Mouse (Mus musculus) small intestine, adult 2 months (tissue): ENCODE data around the gene Fbxw26. TPM values are rescaled to one million over a fixed set of nuclear protein-coding genes. Genes with fewer than 3 reads are reported as not detected.
"Not testable (repeated sequence)": the region's sequence is repeated elsewhere in the genome, so short reads cannot be mapped to it uniquely, and the experiment has no call there.

Source experiments
- H3K27ac ChIP-seq: fragments of 200-500 bp; 2 replicates; pipeline ENCODE4 v1.5.1; 2012; ENCODE audit warnings: low read depth, low read length, control low read depth, inconsistent platforms; ENCODE audit not compliant: insufficient read depth
- H3K27me3 ChIP-seq: fragments of 200-500 bp; 2 replicates; pipeline ENCODE4 v1.6.1; 2012; ENCODE audit warnings: mild to moderate bottlenecking, moderate library complexity, low read length, inconsistent platforms; ENCODE audit not compliant: control insufficient read depth, insufficient read depth
- H3K36me3 ChIP-seq: fragments of 200-500 bp; 2 replicates; pipeline ENCODE4 v1.6.1; 2012; ENCODE audit warnings: mild to moderate bottlenecking, low read length, control low read depth, inconsistent platforms; ENCODE audit not compliant: control insufficient read depth, insufficient read depth
- H3K4me1 ChIP-seq: fragments of 200-500 bp; 2 replicates; pipeline ENCODE4 v1.6.1; 2012; ENCODE audit warnings: low read length, inconsistent platforms, mixed read lengths; ENCODE audit not compliant: control insufficient read depth, insufficient read depth, insufficient read length
- H3K4me3 ChIP-seq: fragments of 200-500 bp; 2 replicates; pipeline ENCODE4 v1.5.1; 2012; ENCODE audit warnings: low read depth, mild to moderate bottlenecking, control low read depth, inconsistent platforms, low read length, moderate library complexity
- CTCF ChIP-seq: fragments of 200-500 bp; IDR thresholded peaks from 2 replicates; pipeline ENCODE4 v1.5.1; 2012; ENCODE audit warnings: low read depth, mild to moderate bottlenecking, control low read depth, inconsistent platforms, low read length, moderate library complexity, mixed read lengths; ENCODE audit not compliant: insufficient replicate concordance, insufficient read length; ENCODE audit errors: extremely low read depth
- POLR2A ChIP-seq: fragments of 200-500 bp; IDR thresholded peaks from 2 replicates; pipeline ENCODE4 v1.6.1; 2012; ENCODE audit warnings: low read depth, mild to moderate bottlenecking, control low read depth, inconsistent platforms, low read length, moderate library complexity
- WGBS: fragments of 180-500 bp; shearing (Covaris S2); methylation state at CpG from one replicate; pipeline ENCODE4 v1.1.7; 2018; 5-methylcytosine and 5-hydroxymethylcytosine counted together
- polyA plus RNA-seq: library from polyadenylated mRNA; depleted of rRNA; stranded (reverse); fragments of >200 nt; gene quantifications from 2 replicates; pipeline ENCODE4 v1.2.3, GENCODE M21; 2012; rRNA removed

Gene Fbxw26
- not detected in 2 replicates for polyA plus RNA-seq

GRCm38 (mm10) chr9:109745989-109746388 is at the start of gene Fbxw26:
Gene Fbxw26, minus strand, starts transcription at chr9:109746089.
- H3K4me1 ChIP-seq, H3K27me3 ChIP-seq, H3K36me3 ChIP-seq, H3K4me3 ChIP-seq, H3K27ac ChIP-seq: not testable (repeated sequence)
- 78% methylated on average over 3 of the region's 3 CpGs for WGBS

- WGBS = 65% methylated on average over 2 of the region's 2 CpGs
Measured at GRCm38 (mm10) chr9:109795221-109795620, 49.3 kb upstream of the Fbxw26 start.

GRCm38 (mm10) chr9:109790570-109790969 is 44.7 kb upstream of the Fbxw26 start, which contains the start of gene Fbxw27:
Gene Fbxw27, minus strand, starts transcription at chr9:109790670.
- WGBS = 79% methylated on average over 4 of the region's 4 CpGs
- not testable (repeated sequence) for H3K36me3 ChIP-seq, H3K27me3 ChIP-seq, H3K27ac ChIP-seq, H3K4me3 ChIP-seq, H3K4me1 ChIP-seq

More at GRCm38 (mm10) chr9:109795221-109795620, 49.3 kb upstream of the Fbxw26 start:
- Histone ChIP-seq H3K4me1 (no peaks in the 10 kb centered on the region), H3K27ac (no peak overlapping the region), H3K36me3 (no peaks in the 10 kb centered on the region), H3K27me3 (no peaks in the 10 kb centered on the region; the same call in 1 of the 2 replicates), H3K4me3 (no peak overlapping the region)
- TF ChIP-seq CTCF (no peak), POLR2A (no peak)

GRCm38 (mm10) chr9:109766841-109767240 is 21.0 kb upstream of the Fbxw26 start:
- not testable (repeated sequence) for H3K27ac ChIP-seq, H3K4me3 ChIP-seq, H3K4me1 ChIP-seq, H3K36me3 ChIP-seq, H3K27me3 ChIP-seq
- 83% methylated on average over 1 of the region's 1 CpGs for WGBS

GRCm38 (mm10) chr9:109702600-109702999 is 43.3 kb downstream of the Fbxw26 start, which contains the start of gene Fbxw18:
Gene Fbxw18, minus strand, starts transcription at chr9:109702700.
- H3K27ac ChIP-seq, H3K36me3 ChIP-seq, H3K27me3 ChIP-seq, H3K4me1 ChIP-seq, H3K4me3 ChIP-seq: not testable (repeated sequence)
- 75% methylated on average over 4 of the region's 4 CpGs for WGBS

GRCm38 (mm10) chr9:109685299-109685698 is 60.6 kb downstream of the Fbxw26 start:
- Histone ChIP-seq H3K4me3 (no peak overlapping the region), H3K27me3 (no peaks in the 10 kb centered on the region), H3K36me3 (no peaks in the 10 kb centered on the region), H3K27ac (no peak overlapping the region), H3K4me1 (no peaks in the 10 kb centered on the region)
- WGBS = 4% methylated on average over 1 of the region's 1 CpGs
- TF ChIP-seq POLR2A = no peak
- TF ChIP-seq CTCF = peak; percentile 53; the same call in 1 of the 2 replicates

Other genes starting within 250 kb of the Fbxw26 start
- not detected in 2 replicates for gene Fbxw15, start 177.8 kb downstream of the Fbxw26 start, polyA plus RNA-seq
- gene Fbxw24, start 120.0 kb downstream of the Fbxw26 start, polyA plus RNA-seq = not detected in 2 replicates
- not detected in 2 replicates for gene Fbxw25, start 81.4 kb downstream of the Fbxw26 start, polyA plus RNA-seq
- not detected in 2 replicates for gene Fbxw18, start 43.4 kb downstream of the Fbxw26 start, polyA plus RNA-seq
- gene Fbxw27, start 44.6 kb upstream of the Fbxw26 start, polyA plus RNA-seq = not detected in 2 replicates
- not detected in 2 replicates for gene Spink8, start 66.2 kb upstream of the Fbxw26 start, polyA plus RNA-seq
- gene Nme6, start 86.7 kb upstream of the Fbxw26 start, polyA plus RNA-seq = 9.9 and 14.6 TPM in 2 replicates
- gene Camp, start 103.5 kb upstream of the Fbxw26 start, polyA plus RNA-seq = 3.2 TPM in 1 of 2 replicates, not detected in the other
- 14.1 and 27.3 TPM in 2 replicates for gene Cdc25a, start 129.5 kb upstream of the Fbxw26 start, polyA plus RNA-seq
- 91.4 and 191 TPM in 2 replicates for gene Map4, start 185.4 kb upstream of the Fbxw26 start, polyA plus RNA-seq